Mouse (Mus musculus): ENCODE results near the gene Dctpp1. TPM values are rescaled to one million over a fixed set of nuclear protein-coding genes. Genes with fewer than 3 reads are reported as not detected.

The Dctpp1 gene
- total RNA-seq, 2 experiments from 2014 or later: 18.3 to 23.8 TPM

DNA sequence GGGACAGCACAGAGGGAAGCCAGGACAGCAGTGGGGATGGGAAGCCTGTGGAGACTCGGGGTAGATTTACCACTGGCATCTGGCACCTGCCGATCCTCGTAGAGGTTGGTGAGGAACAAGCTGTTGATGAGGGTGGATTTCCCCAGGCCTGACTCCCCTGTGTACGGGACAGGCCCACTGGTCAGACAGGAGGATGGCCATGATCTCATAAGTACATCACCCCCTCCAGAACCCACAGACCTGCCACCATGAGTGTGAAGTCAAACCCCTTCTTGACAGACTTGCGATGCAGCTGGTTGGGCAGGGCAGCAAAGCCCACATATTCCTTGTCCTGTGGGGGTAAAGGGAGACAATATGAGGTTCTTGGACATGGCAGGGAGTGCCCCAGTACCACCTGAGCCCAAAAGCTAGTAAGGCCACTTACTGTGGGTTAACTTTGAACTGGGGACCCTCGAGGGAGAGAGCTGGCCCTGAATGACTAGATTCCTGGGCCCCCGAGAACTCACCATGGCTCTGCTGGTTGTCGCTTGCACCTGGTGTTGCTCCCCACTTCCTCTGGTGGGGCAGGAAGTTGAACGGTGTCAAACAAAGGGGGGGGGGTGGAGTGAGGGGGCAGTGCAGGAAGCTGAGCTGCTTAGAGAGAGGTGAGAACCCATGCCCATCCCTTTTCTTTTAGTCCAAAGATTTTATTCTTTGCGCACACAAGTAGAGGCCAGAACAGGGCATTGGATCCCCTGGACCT, 42.4 kb downstream of the Dctpp1 start:
- TF ChIP-seq CTCF (conservative IDR thresholded peaks at IDR 0.05): no peak

GRCm38 (mm10) chr7:127217475-127217874, 43.0 kb downstream of the Dctpp1 start:
- Histone ChIP-seq H3K27ac (no peak overlapping the region), H3K4me3 (no peak overlapping the region)
- TF ChIP-seq CTCF (conservative IDR thresholded peaks at IDR 0.05): no peak
- no peak for DNase-seq (ENCODE audit: low spot score in 2 of 2)

More for the DNA sequence above, 42.4 kb downstream of the Dctpp1 start:
- Histone ChIP-seq H3K4me3 (no peak overlapping the region), H3K27ac (no peak overlapping the region)
- no peak for DNase-seq (ENCODE audit: low spot score in 2 of 2)

DNA sequence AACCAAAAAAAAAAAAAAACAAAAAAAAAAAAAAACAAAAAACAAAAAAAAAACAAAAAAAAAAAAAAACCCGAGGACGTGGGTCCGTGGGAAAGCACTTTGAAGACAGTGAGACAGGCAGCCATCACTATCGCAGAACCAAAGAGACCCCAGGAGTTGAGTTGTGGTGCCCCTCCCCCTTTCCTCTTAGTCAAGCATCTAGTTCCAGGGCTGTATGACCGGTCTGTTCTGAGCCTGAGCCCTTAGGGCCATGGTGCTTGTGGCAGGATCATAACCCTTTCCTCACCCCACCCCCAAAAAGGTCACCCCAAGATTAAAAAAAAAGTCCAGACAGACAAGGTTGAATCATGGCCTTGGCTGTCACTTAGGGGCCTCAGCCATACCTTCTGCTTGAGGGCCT, 44.2 kb downstream of the Dctpp1 start:
- no peak overlapping the region for H3K27ac ChIP-seq
- DNase-seq (ENCODE audit: low spot score in 2 of 2): no peak
- H3K4me3 ChIP-seq: no peak overlapping the region
- no peak for TF ChIP-seq CTCF (conservative IDR thresholded peaks at IDR 0.05)

DNA sequence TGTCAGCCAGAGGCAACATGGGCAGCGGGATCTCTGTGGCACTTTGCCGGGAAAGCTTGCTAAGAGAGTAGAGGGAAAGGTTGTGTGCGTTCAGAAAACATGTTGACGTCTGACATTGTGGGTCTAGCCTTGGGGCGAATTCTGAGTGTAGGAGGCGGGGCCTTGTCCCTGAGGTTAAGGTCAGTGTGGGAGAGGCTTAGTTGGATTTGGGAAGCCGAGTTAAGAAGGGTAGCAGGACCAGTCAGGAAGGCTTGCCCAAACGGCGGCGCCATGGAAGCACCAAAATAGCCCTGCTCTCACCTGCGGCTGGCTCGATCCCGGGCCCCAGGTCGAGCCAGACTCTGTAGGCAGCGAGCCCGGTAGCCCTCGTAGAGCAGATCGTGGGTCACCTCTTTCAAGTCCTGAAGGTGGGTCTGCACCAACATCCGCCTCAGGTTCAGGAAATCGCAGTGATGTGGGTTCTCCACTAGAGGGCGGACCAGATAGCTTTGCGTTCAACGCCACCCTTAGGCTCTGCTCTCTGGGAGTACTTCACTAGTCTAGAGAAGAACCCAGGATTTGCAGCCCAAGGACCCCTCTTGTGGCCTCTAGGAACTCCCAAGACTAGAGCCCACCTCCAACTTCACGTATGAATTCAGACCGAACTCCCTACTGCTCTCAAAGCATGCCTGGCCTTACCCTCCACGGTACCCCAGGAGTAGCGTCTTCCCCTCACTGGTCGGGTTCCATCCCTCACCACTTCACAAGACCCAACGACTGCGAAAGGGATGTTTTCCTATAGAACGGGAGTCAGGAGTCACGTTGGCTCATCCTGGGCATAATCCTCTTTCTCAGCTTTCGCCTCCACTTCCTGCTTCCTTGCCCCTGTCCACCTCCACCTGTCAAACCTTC, 45.3 kb downstream of the Dctpp1 start:
- no peak for DNase-seq (ENCODE audit: low spot score in 2 of 2)
- Histone ChIP-seq H3K27ac (peak overlapping the region; percentile 64; the same call in 1 of the 2 replicates), H3K4me3 (peak overlapping the region; percentile 54)
- TF ChIP-seq CTCF (conservative IDR thresholded peaks at IDR 0.05): peak; percentile 91

- Histone ChIP-seq H3K27ac (peak overlapping the region; percentile 64; the same call in 1 of the 2 replicates), H3K4me3 (peak overlapping the region; percentile 54; the same call in 1 of the 2 replicates)
- no peak for TF ChIP-seq CTCF (conservative IDR thresholded peaks at IDR 0.05)
- no peak for DNase-seq (ENCODE audit: low spot score in 2 of 2)
Measured at GRCm38 (mm10) chr7:127214521-127214920, 46.0 kb downstream of the Dctpp1 start.

- no peak for DNase-seq (ENCODE audit: low spot score in 2 of 2)
- Histone ChIP-seq H3K4me3 (no peak overlapping the region), H3K27ac (no peak overlapping the region; the same call in 1 of the 2 replicates)
- no peak for TF ChIP-seq CTCF (conservative IDR thresholded peaks at IDR 0.05)
Measured at GRCm38 (mm10) chr7:127213930-127214329, 46.6 kb downstream of the Dctpp1 start.

DNA sequence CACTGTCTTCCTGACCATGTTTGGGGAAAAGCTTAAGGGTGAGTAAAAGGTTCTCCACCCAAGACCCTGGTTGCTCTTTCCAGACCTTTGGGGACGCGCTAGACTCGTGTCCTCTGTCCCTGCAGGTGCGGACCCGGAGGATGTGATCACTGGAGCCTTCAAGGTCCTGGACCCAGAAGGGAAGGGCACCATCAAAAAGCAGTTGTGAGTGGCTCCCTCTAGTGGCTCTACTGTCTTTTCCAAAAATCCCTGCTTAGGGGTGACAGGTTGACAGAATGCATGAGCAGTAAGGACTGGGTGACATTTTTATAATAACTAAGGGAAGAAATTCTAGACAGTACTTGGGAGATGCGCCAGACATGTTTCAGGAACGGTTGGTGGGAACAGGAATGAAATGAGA, 47.0 kb downstream of the Dctpp1 start:
- H3K27ac ChIP-seq: no peak overlapping the region; the same call in 1 of the 2 replicates
- TF ChIP-seq CTCF (conservative IDR thresholded peaks at IDR 0.05): peak; percentile 86
- peak in 1 of 2 experiments; percentile 51 for DNase-seq (ENCODE audit: low spot score in 2 of 2)
- no peak overlapping the region for H3K4me3 ChIP-seq

GRCm38 (mm10) chr7:127212432-127213250, 47.9 kb downstream of the Dctpp1 start:
- no peak for DNase-seq (ENCODE audit: low spot score in 2 of 2)
- Histone ChIP-seq H3K27ac (no peak overlapping the region; the same call in 1 of the 2 replicates), H3K4me3 (no peak overlapping the region)
- no peak for TF ChIP-seq CTCF (conservative IDR thresholded peaks at IDR 0.05)

DNA sequence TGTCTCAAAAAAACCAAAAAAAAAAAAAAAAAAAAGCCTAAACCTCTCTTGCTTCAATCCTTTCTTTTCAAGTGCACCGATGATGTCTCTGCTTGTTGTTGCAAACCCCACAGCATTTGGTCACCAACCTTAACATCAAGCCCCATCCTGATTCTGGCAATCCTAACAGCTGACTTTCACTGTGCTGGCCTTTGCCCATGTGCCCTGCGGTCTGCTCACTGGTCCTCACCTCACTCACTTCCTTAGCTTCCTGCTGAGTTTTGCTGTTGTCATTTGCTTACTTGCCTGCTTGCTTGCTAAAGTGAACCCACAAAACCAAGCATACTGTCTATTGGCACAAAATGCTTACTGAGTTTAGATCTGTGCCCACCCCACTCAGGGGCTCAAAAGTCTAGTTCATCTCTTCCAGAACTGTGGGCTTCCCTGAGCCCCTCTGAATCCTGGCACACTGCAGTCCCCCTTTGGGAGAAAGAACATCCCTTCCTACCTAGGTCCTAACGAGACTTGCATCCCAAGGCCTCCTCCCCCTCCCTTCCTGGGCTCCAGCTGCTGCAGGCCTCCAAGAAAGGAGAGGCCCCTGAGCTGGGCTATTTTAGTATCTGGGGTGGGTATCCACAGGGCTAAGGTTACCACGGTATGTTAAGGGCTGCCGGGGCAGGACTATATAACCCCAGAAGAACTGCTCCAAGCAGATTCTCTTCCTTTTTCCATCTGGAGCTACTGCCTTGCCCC, 49.3 kb downstream of the Dctpp1 start:
- no peak for DNase-seq (ENCODE audit: low spot score in 2 of 2)
- no peak for TF ChIP-seq CTCF (conservative IDR thresholded peaks at IDR 0.05)
- no peak overlapping the region for H3K4me3 ChIP-seq
- peak overlapping the region; percentile 15; the same call in 1 of the 2 replicates for H3K27ac ChIP-seq

DNA sequence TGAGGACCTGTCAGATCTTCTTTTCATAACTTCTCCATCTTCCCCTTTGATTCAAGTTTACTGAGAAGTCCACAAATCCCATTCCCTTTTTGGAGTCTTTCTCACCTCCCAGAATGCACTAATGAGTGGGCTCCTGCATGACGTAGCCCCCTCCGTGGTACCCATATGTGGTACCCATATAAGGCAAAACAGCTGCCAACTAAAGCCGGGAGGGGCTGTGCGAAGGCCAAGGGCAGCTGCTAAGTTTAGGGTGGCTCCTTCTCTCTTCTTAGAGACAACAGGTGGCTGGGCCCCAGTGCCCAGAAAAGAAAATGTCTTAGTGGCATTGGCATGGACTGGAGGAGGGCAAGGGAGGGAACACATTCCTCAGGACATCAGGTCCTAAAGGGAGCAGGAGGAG, 50.2 kb downstream of the Dctpp1 start:
- DNase-seq (ENCODE audit: low spot score in 2 of 2): no peak
- peak overlapping the region; percentile 92 for H3K27ac ChIP-seq
- TF ChIP-seq CTCF (conservative IDR thresholded peaks at IDR 0.05): no peak
- H3K4me3 ChIP-seq: no peak overlapping the region

DNA sequence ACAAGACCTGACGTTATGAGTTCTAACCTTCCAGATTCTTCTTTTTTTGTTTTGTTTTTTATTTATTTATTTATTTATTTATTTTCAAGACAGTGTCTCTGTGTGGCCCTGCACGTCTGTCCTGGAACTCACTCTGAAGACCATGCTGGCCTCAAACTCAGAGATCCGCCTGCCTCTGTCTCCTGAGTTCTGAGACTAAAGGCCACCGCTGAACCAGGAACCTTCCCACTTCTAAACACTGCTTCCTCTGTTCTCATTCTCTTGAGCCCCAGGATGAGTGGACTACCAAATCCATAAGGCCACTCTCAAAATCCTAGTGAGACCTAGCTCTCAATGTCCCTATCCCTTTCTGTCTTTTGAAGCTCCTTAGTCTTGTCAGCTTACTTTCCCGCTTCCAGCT, 50.7 kb downstream of the Dctpp1 start:
- TF ChIP-seq CTCF (conservative IDR thresholded peaks at IDR 0.05): no peak
- H3K27ac ChIP-seq: peak overlapping the region; percentile 92
- DNase-seq (ENCODE audit: low spot score in 2 of 2): no peak
- no peak overlapping the region; the same call in 1 of the 2 replicates for H3K4me3 ChIP-seq

Data from layer of hippocampus, adult 2 months (tissue).